Mouse (Mus musculus) cortical plate, adult 2 months (tissue): ENCODE measurements at regions not wholly inside any gene's neighbourhood (a gene's known extent, or its start where the extent isn't known, plus 50 kb on each side); places are given as distances from the start of the nearest gene placed in this dataset.

ENCODE experiments used
- CTCF ChIP-seq: fragments of 200-500 bp; IDR thresholded peaks from 2 replicates; pipeline ENCODE4 v1.5.1; 2011; ENCODE audit warnings: mild to moderate bottlenecking, control low read depth, low read length; ENCODE audit not compliant: insufficient read depth; ENCODE audit errors: extremely low read depth
- POLR2A ChIP-seq: fragments of 200-500 bp; IDR thresholded peaks from 2 replicates; pipeline ENCODE4 v1.6.1; 2011; ENCODE audit warnings: mild to moderate bottlenecking, low read length, control low read depth; ENCODE audit not compliant: insufficient read depth; ENCODE audit errors: extremely low read depth

DNA sequence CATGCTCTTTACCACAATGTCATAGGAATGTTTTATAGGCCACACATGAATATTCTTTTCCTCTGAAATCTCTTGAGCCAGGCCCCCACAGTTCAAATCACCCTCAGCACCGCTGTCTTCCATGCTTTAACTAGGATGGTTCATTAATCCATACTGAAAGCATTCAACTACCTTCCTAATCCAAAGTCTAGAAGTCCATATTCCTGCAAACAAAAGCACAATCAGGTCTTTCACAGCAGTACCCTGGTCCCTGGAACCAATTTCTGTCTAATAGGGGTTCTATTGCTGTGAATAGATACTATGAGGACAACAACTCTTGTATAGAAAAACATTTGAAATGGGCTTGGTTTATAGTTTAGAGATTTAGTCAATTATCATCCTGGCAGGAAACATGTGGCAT is 107.0 kb upstream of the Fggy start:
- TF ChIP-seq POLR2A (no peak), CTCF (no peak)
